Mouse (Mus musculus) ES-Bruce4 (cell line): ENCODE measurements around the gene Plac1.

ENCODE experiments used
- EP300 ChIP-seq: IDR thresholded peaks from 2 replicates; pipeline ENCODE4 v1.6.1; 2011; ENCODE audit warnings: low read depth, low read length; ENCODE audit not compliant: insufficient read depth
- POLR2A ChIP-seq: IDR thresholded peaks from one replicate; pipeline ENCODE4 v1.8.1; 2011; ENCODE audit warnings: low read length; ENCODE audit not compliant: insufficient read depth

- TF ChIP-seq EP300 (no peak), POLR2A (no peak)
Measured at GRCm38 (mm10) chrX:53196392-53196791, 43.5 kb downstream of the Plac1 start.
